Mouse (Mus musculus) heart, adult 9 months (tissue): ENCODE measurements around the gene Otop3.

Source experiments
- DNase-seq, 2 experiments: peaks; one replicate each; pipeline ENCODE4 v3.0.0; 2022; ENCODE audit warnings: low spot score in 2 of 2

The Otop3 gene

DNA sequence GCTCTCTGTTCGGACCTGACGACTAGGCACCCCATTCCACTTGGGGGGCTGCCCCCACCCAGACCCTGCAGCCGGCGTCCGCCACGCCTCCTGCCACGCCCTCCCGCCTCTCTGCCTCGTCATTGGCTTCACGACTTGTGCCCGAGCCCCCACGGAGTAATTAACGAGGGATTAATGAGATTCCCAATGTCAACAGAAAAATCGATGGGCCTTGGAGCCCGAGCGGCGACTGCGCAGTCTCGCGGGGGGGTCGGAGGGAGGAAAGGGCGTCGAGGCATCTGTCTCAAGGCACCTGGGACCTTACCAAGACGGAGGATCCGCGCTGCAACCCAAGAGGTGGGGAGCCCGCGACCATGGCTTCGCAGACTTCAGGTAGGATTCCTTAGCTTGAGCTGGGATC is at the start of gene Otop3:
Otop3 (plus strand) TSS at position 201 of the 400 bp plus-strand sequence.
- no peak for DNase-seq

DNA sequence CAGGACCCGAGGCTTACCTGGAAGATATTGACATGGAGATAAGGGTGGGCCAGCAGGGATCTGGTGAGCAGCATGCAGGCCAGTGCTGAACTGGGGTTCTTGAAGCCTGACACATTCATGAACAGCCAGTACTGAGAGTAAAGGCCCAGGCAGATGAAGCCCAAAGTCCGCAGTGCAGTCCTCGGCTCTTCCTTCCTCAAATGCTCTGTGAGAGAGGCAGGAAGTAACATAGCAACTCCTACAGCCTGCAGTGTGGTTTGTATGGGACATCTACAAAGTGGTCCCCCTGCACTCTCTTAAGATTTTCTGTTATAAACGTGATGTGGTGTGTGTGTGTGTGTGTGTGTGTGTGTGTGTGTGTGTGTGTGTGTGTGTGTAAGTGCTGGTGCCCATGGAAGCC is 49.2 kb upstream of the Otop3 start:
- no peak for DNase-seq

DNA sequence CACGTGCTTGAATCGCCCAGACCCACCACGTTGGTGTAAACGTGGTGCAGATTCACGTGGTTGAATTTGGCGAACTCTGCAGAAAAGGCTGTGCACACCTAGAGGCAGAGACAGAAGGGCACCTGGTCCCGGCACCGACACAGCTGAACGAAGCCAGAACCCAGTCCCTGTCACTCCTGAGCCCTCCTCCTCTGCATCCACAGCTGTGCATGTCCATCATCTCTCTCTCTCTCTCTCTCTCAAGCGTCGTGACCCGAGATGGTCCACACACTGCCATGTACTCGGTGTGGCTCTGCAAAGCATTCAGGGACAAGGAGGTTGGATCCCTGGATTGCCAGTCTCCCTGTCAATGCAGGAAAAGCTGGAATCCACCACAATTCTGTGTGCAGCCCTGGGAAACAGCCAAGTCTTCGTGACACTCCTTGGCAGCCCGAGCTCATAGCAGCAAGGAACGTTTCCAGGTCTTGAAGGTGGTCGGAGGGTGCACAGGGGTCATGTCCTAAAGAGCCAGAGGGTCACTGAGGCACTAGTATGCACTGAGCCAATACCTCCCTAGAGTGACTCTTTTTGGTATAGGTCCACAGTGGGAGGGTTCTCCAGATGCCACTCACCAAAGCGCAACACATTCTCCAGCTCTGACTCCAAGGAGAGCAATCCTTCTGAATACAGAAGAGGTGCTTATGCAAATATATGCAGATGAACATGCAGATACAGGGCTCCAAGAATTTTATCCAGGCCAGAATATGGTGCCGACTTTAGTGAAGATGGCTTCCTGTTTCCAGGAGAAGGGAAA is 48.1 kb upstream of the Otop3 start:
- no peak for DNase-seq

DNA sequence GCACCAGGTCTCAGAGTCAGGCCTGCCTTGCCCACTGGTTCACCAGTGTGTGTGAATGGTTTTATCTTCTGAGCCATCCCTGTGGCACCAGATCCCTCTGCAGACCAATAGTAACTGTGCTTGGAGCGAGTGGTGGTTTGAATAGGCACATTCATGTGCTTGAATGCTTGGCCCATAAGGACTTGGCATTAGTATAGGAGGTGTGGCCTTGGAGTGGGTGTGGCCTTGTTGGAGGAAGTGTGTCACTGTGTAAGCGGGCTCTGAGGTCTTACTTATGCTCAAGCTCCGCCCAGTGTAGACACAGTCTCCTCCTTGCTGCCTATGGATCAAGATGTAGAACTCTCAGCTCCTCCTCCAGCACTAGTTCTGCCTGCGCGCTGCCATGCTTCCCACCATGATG is 47.1 kb upstream of the Otop3 start:
- no peak for DNase-seq

DNA sequence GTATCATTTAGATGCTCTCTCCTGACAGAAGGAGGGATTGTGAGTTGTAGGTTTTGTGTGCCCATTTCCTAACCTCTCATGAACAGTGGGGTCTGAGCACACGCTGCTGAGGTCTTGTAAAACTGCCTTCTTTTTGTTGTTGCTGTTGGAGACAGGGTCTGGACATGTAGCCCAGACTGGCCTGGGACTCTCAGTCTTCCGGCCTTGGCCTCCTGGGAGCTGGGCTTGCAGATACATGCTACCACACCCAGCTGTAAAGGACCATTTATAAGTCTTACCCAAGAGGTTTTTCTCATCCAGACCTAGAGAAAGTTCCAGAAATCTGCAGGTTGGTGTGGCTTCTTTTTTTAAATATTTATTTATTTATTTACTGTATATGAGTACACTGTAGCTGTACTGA is 46.2 kb upstream of the Otop3 start:
- no peak for DNase-seq

DNA sequence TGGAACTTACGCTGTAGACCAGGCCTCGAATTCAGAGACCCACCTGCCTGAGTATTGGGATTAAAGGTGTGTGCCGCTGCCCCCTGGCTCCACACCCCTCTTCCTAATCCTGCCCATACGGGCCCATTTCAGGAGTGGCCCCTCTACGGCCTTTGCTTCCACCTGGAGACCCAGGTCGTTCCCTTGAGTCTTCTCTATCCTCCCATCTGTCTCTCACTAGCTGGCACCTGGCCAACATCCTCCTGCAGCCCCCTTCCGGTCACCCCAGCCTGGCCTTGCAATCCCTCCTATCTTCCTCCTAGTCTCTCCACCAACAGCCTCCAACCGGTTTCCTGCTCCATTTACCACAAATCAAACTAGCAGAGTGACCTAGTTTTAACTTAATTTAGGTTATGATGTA is 44.6 kb upstream of the Otop3 start:
- no peak for DNase-seq

DNA sequence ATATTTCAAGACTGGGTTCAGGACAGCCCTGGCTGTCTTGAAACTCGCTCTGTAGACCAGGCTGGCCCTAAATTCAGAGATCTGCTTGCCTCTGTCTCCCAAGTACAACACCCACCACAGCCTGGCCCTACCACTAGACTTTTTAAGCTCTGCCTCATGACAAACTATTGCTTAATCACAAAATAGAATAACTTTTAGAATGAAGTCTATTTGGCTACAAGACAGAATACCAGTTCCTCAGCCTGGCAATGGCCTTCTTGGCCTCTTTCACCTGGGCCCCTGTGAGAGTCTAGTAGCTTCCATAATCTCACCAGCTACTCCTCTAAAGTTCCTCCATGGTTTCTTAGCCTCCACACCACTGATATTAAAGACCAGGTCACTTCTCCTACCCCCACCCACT is 44.2 kb upstream of the Otop3 start:
- no peak for DNase-seq

DNA sequence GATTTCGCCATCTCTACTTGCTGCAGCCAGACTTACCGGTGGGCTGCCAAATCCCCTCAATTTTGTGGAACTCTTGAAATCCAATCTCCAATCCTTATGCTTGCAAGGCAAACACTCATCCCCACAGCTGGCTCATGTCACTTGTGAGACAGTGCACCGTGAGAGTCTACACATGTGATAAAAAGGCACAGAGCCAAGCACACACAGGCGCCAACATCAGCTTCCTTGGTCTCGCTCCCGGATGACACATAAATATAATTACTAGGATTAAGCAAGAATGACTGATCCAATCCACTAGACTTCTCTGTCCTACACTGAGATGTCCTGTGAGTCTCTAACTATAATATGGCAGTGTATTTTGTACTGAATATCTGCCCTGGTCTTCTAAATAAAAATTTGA is 43.6 kb upstream of the Otop3 start:
- DNase-seq, result peak; percentile 82 to 91

DNA sequence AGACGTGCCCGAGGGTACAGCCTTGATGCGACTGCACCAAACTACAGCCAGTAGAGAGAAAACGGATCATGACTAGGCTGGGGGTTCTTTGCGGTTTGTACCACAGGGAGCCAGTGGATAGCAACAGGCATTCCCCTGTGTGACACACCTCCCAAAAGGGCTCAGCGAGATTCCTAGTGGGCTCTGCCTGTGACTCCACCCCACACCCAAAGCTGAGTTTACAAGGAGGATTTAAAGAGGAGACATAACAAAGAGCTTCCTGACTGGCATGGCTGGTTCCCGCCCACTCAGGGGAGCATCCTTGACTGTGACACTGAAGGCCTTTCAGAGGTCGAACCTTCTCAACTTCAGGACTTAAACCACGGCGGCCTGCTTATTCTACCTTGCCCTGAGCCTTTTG is 43.0 kb upstream of the Otop3 start:
- no peak for DNase-seq

DNA sequence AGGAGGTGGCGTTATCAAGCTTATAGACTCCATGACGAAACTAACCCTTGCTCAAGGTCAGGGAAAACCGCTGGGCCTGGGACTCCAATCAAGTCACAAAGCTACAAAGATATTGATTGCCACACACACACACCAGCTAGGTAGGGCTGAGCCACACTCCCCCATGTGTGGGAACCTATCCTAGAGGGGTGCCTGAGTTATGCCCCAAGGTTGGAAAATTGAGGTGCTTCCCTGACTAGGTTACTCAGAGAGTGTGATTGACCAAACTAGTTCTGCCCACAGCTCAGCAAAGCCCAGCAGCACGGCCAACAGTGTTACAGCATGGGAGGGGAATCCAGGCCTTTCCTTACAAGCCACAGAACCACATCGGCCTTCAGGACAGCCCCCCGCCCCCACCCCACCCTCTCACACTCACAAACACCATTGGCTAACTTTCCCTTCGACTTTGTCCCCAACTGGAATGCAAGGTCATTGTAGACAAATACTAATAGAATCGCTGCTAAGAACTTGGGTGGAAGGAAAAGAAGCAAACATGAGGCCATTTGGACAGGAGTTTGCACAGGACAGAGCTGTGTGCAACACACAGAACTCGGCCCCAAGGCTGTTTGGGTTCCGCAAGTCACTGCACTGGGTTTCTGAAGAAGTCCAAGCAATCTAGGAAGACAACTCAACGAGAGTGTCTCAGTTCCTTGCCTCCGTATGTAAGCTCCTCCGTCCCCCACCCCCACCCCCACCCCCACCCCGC is 41.7 kb upstream of the Otop3 start:
- DNase-seq, result no peak

DNA sequence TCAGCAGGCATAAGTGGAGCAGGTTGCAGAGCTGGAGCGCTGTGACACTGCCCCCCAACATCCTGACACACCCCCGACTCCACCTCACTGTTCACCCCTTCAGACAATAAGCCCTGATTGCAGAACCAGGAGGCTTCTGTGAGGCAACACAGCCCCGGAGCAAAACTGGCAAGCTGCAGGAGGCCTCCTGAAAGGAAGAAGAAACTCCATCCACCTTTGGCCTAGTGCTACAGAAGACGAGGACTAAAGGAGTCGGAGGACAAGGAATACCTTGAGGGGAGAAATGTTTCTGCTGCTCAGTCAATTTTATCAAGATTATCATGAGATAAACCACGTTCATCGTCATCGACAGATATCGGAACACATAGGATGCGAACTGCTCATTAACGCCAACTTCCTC is 38.6 kb upstream of the Otop3 start:
- no peak for DNase-seq

DNA sequence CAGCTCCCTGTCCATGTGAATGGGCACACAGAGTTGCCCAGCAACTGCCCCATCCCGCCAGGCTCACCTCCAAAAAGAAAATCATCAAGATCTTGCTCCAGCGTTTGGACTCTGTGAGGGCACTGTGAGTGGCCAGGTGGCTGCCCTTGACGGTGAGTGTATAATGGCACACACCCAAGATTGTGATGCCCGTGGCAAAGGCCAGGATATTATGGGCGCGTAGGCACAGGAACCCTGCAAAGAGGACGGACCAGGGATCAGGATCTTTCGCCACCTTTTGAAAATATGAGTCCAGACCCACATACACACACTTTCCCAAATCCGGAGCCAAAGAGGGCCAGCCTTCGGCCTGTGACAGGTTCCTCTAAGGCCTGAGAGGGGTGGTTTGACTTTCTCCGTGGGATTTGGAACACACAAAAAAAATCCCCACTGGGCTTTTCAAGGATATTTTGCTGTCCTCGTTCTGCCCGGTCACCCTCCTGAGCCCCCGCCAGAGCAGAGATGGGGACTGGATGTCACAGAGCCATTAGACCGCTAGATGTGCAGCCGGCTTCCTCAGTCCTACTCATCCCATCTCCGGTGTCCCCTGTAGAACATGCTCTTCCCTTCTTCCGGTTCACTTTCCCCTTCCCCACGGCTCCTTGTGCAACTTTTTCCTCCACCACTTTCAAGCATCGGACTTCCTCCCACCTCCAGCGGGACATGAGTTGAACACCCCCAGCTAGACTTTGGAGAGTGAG is 37.9 kb upstream of the Otop3 start:
- DNase-seq, result no peak

DNA sequence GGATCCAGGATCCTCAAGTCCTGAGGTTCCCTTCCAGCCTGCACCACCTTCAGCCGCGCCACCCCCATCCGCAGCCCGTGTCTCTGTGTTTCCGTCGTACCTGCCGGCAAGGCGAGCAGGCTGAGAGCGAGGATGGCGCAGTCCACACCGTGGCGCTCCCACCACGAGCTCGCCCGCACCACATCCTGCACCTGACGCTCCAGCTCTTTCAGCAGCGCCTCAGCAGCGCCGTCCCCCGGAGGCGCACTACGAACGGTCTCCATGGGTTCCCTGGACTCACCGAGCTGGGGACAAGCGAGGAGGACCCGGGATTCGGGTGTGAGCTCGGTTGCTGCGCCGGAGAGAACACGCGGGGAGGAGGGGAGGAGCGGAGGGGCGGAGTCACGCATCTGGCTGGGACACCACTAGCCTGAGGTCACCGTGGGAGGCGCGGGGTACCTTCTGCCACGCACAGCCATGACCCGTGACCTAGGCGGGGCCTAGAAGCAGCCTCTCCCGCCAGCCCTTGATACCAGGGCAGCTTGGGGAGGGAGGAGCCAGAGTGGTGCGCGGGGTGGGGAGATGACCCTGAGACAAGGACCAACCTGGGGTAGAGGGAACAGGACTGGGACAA is 37.2 kb upstream of the Otop3 start, which contains the start of gene Fads6:
Fads6 (minus strand) TSS at position 450 of the 613 bp plus-strand sequence.
- DNase-seq, result peak; percentile 52 to 53

DNA sequence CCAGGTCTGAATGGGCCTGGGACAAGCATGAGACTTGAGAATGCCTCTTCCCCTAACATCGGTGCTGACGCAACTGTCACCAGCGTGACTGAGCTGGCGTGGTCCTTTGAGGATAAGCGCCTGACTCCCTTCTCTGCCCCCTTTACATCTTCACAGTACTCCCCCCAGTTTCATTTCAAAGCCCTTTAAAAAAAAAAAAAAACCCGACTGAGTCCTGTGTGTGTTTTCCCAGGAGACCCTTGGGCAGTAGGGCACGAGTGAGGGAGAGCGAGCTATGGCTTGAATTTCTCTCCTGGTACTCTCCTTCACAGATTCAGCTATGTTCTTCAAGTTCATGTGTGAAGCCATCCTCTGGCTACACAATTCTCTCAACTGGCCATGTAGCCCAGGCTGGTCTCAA is 36.4 kb upstream of the Otop3 start:
- no peak for DNase-seq

DNA sequence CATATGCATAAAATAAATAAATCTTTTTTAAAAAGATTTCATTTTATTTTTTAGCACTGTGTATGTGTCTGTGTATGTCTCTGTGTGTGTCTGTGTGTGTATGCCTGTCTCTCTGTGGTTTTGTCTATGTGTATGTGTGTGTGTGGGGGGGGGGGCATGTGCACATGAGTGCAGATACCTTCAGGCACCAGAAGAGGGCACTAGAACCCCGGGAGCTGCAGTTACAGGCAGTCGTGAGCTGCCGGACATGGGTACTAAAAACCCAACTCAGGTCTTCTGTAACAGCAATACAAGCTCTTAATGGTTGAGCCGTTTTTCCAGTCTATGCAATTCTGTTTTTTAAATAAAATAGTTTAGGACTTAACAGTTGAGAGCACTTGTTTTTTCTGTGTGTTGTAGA is 33.8 kb upstream of the Otop3 start:
- DNase-seq, result no peak

DNA sequence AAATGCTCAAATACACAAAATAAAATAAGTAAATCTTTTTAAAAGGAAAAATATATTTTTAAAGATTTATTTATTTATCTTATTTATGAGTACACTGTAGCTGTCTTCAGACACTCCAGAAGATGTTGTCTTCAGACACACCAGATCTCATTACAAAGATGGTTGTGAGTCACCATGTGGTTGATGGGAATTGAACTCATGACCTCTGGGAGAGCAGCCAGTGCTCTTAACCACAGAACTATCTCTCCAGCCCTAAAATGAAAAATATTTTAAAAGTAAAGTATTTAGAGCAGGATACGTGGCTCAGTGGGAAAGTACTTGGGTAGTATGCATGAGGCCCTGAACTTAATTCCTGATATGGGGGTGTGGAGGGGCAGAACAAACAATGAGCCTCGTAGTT is 33.2 kb upstream of the Otop3 start:
- DNase-seq, result no peak

DNA sequence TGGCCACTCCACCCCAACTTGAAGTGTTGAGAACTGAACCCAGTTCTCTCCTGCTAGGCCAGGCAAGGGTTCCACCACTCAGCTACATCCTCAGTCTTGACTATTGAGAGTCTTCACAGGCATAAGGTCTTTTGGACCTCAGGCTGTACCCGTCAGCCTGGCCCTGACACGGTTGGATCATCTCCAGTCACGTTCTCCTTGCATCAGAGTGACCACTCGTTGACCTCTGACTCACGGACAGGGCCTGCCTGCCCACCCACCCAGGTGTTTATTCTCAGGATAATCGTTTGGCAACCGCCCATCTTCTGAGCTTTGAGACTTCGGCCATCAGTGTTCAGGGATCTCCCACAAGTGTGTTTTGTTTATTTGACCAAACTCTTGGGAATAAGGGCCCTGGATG is 31.4 kb upstream of the Otop3 start:
- no peak for DNase-seq

DNA sequence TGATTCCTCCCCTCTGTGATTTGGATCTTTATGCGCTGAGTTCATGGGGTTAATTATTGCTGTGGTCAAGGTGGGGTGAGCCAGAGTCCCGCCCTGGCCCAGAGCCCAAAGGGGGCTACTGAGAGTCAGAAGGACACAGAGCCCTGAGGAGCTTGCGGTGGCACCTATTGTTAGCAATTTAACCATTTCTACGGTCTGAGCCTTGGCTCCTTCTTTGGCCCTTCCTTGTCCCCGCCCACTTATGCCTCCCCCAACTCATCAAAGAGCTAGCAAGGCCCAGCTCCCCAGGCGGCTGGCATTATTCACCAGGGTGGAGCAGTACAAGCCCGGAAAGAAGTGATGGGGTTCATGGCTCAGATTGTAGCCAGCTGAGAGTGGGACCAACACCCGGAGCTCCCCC is 27.7 kb upstream of the Otop3 start, which contains the start of gene Otop2:
Otop2 (plus strand) TSS at position 301 of the 400 bp plus-strand sequence.
- DNase-seq, result no peak

DNA sequence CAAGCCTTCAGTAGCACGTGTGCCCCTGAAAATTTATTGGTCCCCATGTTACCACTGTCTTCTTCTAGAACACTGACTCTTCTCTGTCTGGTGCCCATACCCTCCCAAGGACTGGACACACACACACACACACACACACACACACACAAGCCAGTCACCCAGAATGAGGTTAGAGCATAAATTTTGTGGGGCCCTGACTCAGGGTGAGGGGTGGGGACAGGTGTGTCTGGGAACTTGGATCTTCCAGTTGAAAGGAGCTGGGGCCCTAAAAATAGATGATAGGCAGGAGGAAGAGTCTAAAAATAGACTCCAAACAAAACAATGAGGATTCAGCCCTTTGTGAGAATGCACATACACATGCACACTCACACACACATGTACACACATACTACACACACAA is 25.8 kb upstream of the Otop3 start:
- DNase-seq, result no peak

DNA sequence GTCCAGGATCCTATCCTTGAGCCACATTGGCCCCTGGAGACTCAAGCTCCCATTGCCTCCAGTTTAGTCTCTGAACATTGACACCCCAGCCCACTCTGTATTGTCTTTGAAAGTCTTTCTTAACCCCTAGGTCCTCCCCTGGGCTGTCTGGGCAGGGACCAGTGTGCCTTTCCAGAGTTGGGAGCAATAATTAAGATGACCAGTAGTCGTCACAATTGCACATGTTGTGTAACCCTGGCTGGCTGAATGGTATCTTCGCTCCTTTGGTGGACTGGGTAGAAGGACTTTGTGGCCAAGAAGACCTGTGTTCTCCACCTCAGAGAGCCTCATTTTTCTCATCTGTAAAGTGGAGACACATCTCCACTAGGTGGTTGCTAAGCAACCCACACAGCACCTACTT is 20.3 kb upstream of the Otop3 start:
- no peak for DNase-seq

DNA sequence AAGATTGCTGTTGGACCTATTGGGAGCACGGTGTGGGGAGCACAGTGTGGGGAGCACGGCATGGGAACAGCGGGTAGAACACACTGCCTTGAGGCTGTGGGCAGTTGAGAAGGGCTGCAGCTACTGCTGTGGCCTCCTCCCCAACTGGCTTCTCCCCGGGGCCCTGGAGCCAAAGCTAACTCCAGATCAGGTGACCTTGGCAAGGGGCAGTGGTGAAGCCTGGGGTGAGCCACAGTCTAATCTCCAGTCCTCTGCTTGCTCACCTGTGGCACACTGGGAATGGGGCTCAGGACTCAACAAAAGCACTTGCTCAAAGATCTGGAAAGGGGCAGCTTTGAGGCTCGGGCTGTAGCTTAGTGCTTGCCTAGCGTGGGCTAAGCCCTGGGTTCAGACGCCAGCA is 17.3 kb upstream of the Otop3 start:
- no peak for DNase-seq
